Mouse (Mus musculus) megakaryocyte, adult 5-6 weeks (primary cell): ENCODE data around the gene Psmb1. TPM values are rescaled to one million over a fixed set of nuclear protein-coding genes. Genes with fewer than 3 reads are reported as not detected.

Experiments used
- total RNA-seq, 2 experiments: library from RNA; stranded (forward) in 1 of 2; stranded (reverse) in 1 of 2; fragments of 153-499, 151-499 nt in 1 of 2; fragments of 221-1000, 200-1000 nt in 1 of 2; gene quantifications; 2 replicates each; pipeline versions ENCODE4 v1.2.3 to v1.2.4; 2015 to 2017

Gene Psmb1
- total RNA-seq, 2 experiments from 2014 or later, result 144 to 147 TPM

Other genes starting within 250 kb of the Psmb1 start
- not detected in 2 replicates for gene Dll1, start 122.9 kb downstream of the Psmb1 start, total RNA-seq (2015)
- 0.11 TPM in 1 of 2 replicates, not detected in the other for gene Dll1, start 122.9 kb downstream of the Psmb1 start, total RNA-seq (2017)
- 10.8 and 11.8 TPM in 2 replicates for gene Fam120b, start 103.5 kb downstream of the Psmb1 start, total RNA-seq (2015)
- gene Fam120b, start 103.5 kb downstream of the Psmb1 start, total RNA-seq (2017), result 13.0 and 16.6 TPM in 2 replicates
- gene Tbp, start 137 bp upstream of the Psmb1 start, total RNA-seq (2015), result 65.2 and 68.3 TPM in 2 replicates
- 42.1 and 50.2 TPM in 2 replicates for gene Tbp, start 137 bp upstream of the Psmb1 start, total RNA-seq (2017)
- 33.8 and 35.0 TPM in 2 replicates for gene Pdcd2, start 27.6 kb upstream of the Psmb1 start, total RNA-seq (2015)
- 30.7 and 48.8 TPM in 2 replicates for gene Pdcd2, start 27.6 kb upstream of the Psmb1 start, total RNA-seq (2017)
- 2.2 and 7.0 TPM in 2 replicates for gene Prdm9, start 64.6 kb upstream of the Psmb1 start, total RNA-seq (2015)
- gene Prdm9, start 64.6 kb upstream of the Psmb1 start, total RNA-seq (2017), result 3.5 and 4.5 TPM in 2 replicates
- gene Chd1, start 205.2 kb upstream of the Psmb1 start, total RNA-seq (2015), result 30.8 and 32.4 TPM in 2 replicates
- 51.3 and 52.3 TPM in 2 replicates for gene Chd1, start 205.2 kb upstream of the Psmb1 start, total RNA-seq (2017)